In genomic region chr3:154472426-154472825, GRCm38 (mm10) we compare ENCODE assay signal across 18 mouse cellular contexts.
"Had no signal": no experiment of that assay in that cellular context is flagged by ENCODE, and none has a peak within 500 bp of the region (broad histone marks: within the 10 kb centered on the region; RNA-seq: fewer than 3 reads in every experiment).

No protein-coding gene starts in this region.

- DNase-seq: kidney, adult 11 months; kidney, adult 9 months; kidney, postnatal 36 days; liver; liver, embryonic 13.5 days; liver, postnatal 0 days; lung, postnatal 14 days; retina, postnatal 1 day; right cerebral cortex, postnatal 4 days; spleen, adult 18-20 months; thymus, adult 18-20 months; thymus, postnatal 14 days had no signal

- H3K4me1 ChIP-seq: liver, embryonic 13.5 days had no signal

- H3K36me3 ChIP-seq: limb, embryonic 12.5 days; liver, embryonic 13.5 days; lung, embryonic 15.5 days; midbrain, embryonic 12.5 days; neural tube, embryonic 13.5 days had no signal

- H3K27me3 ChIP-seq: limb, embryonic 12.5 days; liver, embryonic 13.5 days; lung, embryonic 15.5 days; neural tube, embryonic 13.5 days had no signal

- ATAC-seq: liver, postnatal 0 days had no signal

- H3K4me3 ChIP-seq: limb, embryonic 12.5 days; liver, embryonic 13.5 days; lung, embryonic 15.5 days; midbrain, embryonic 12.5 days; neural tube, embryonic 13.5 days had no signal

- H3K9me3 ChIP-seq: liver, embryonic 13.5 days; lung, embryonic 15.5 days; midbrain, embryonic 12.5 days; neural tube, embryonic 13.5 days had no signal

- H3K4me2 ChIP-seq: limb, embryonic 12.5 days; liver, embryonic 13.5 days; lung, embryonic 15.5 days; midbrain, embryonic 12.5 days; neural tube, embryonic 13.5 days had no signal

- H3K9ac ChIP-seq: limb, embryonic 12.5 days; liver, embryonic 13.5 days; liver, postnatal 0 days; lung, embryonic 15.5 days; midbrain, embryonic 12.5 days; neural tube, embryonic 13.5 days had no signal

- H3K27ac ChIP-seq: kidney, postnatal 0 days; limb, embryonic 12.5 days; liver, embryonic 13.5 days; lung, embryonic 15.5 days; macrophage; midbrain, embryonic 12.5 days; neural tube, embryonic 13.5 days had no signal
